Mouse (Mus musculus): Measurements from ENCODE around the gene Myrfl.

The Myrfl gene

DNA sequence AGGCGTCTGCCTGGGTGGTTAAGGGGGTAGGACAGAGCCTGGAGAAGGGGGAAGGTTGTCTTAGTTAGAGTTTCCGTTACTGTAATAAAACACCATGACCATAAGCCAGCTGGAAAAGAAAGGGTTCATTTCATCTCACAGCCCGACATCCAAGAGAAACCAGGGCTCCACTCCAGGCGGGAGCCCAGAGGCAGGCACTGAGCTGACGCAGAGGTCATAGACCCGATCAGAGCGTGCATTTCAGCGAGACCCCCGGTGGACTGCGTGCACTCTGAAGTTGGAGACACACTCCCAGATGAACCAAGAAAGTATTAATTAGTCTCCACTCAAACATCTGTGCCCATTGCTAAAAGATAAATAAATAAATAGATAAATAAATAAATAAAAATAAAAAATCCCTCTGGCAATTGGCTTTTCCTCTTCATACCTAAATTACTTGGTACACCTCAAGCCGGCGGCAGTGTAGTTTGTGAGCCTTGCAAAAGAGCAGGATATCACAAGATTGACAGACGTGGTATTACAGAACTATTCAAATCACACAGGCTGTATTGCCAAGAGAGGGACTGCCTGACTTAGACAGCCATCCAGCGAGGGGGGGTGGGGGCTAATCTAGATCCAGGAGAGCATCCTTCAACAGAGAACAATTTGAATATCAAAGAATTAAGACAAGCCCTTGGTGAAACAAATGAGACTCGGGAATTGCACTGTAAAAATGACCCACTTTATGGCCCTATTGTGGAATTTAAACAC, 81.2 kb downstream of the Myrfl start:
- DNase-seq (ENCODE audit: low spot score): no peak

DNA sequence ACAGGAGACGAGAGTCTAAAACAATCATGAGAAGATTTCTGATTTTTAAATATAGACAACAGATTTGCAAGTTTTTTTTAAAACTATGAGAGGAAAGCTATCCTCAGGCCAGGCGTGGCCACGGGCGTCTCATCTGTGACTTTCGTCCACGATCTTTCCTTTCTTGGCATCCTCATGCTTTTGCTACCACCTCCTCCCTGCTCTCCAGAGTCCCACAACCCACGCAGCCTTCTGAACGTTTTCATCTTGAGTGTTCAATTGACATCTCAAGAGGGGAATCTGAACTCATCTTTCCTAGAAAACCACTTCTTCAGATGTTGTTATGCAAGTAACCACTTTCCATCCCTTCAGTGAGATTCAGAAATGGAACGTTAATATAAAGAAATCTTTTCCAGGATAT, 83.6 kb downstream of the Myrfl start:
- DNase-seq (ENCODE audit: low spot score): no peak

DNA sequence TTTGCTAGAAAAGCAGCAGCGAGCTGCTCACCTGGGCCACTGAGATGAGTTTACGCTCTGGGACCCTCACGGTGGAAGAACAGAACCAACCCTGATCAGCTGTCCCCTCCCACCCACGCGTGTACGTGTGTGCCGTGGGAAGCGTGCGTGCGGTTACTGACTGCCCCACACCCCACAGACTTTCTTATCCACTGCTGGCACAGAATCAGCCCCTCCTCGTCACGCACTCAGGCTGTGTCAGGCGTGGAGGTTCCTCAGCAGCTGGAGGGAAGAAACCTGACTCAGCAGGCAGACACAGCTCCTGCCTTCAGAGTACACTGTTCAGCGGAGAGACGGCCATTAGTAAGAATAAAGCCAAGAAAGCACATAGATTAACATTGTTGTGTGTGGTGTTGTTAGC, 86.0 kb downstream of the Myrfl start:
- no peak for DNase-seq (ENCODE audit: low spot score)

DNA sequence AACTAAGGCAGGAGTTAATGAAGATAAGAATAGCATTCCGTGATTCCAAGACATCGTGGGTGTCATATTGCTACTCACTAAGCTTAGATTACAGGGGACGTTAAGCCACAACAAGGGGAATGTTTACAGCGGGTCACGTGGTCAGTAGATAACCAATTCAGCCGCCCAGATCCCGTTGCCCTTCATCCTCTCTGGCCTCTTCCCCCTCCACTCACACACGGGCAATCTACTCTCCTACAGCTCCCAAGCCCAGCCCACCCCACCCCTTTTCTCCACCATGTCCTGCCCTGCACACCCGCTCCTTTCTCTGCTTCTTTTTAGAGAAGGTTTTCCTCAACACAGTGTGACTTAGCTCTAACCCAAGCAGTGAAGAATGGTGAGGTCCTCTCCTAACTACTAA, 87.3 kb downstream of the Myrfl start:
- DNase-seq (ENCODE audit: low spot score): no peak

DNA sequence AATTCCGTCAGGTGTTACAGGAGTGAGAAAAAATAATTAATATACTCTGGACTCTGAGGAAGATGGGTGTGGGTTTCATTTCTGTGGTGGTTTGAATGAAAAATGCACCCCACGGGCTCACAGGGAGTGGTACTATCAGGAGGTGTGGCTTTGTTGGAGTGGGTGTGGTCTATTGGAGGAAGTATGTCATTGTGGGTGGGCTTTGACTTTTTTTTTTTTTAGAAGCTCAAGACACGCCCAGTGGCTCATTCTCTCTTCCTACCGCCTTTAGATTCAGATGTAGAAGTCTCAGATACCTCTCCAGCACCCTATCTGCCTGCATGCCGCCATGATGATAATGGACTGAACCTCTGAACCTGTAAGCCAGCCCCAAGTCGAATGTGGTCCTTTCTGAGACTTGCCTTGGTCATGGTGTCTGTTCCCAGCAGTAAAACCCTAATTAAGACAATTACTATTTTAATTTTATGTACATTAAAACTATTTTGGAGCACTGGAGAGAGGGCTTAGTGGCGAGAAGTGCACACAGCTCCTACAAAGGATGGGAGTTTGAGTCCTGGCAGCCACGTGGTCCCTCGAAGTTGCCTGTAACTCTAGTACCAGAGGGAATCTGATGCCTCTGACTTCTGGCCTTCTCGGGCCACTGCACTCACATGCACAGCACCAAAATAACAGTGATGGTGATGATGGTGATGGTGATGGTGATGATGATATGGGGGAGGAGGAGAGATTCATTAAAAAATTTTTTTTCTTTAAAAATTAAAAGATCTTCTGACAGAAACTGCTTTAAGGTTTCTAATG, 88.0 kb downstream of the Myrfl start:
- no peak for DNase-seq (ENCODE audit: low spot score)

DNA sequence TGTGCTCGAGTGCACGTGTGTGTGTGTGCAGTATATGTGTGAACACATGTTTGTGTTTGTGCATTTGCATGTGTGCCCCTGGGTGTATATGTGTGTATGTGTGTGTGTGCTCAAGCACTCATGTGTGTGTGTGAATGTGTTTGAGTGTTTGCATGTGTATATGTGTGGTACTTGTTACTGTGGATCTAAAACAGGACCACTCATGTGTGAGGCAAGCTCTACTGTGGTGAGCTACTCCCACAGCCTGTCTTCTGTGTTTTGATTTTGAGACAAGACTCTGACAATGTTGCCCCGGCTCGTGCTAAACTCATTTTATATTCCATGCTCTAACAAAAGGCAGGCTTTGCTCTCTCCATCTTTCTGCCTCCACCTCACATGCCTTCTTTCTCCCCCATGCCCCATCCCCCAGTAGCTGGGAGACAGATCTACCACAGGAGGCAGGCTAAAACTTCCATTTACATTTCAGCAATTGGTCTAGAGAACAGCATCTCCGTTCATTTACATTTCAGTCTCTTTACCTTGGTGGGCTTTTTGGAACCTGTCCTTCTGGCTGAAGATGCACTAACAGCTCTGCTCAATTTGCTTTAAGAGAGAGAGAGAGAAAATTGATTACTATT, 94.4 kb downstream of the Myrfl start:
- no peak for DNase-seq (ENCODE audit: low spot score)

DNA sequence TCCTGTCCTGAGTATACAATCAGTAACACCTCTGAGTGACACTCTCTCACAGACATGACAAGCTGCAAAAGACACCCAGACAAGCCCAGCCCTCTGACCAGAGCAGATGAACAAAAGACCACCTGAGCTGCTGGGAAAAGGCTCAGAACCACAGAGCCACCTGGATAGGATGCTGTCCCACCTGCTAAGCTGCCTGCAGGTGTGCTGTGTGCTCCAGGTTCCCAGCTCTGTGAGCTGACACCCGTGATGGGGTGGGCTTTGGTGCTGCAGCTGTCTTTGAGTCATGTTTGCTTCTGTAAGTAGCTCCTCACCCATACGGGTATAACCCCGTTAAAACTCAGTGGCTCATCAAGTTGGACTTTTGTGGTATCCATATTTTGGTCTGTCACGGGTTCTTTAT, 95.4 kb downstream of the Myrfl start:
- DNase-seq (ENCODE audit: low spot score): no peak

DNA sequence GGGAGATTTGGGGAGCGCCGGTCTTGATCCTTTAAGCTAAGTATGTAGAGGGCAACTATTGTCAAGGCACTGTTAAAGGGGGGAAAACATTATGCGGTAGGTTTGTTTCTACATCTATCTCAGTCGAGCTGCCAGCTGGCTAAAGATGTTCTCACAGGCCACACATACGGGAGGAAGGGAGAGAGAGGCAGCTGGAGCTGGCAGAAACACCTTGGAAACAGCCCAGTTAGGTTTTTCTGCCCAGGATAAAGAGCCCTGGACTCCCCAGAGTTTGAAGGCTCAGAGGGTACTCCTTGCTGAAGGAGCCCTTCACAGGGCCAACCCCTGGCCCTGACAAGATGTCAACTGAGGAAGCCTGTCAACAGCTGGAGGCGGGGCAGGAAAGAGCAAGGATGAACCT, 100.7 kb downstream of the Myrfl start:
- no peak for DNase-seq (ENCODE audit: low spot score)

DNA sequence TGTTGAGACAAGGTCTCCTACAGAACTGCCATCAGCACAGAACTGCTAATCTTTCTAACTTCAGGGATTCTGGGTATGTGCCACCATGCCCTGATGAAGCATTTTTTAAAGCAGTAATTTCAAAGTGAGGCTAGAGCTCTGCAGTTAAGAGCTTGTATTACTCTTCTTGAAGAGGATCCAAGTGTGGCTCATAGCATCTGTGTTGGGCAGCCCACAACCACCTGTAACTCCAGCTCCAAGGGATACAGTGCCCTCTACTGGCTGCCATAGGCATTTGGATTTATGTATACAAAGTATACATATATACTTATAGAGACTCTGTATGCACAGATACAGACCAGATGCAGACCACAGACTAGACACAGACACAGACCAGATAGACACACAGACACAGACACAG, 107.6 kb downstream of the Myrfl start:
- peak; percentile 4 for DNase-seq (ENCODE audit: low spot score)

DNA sequence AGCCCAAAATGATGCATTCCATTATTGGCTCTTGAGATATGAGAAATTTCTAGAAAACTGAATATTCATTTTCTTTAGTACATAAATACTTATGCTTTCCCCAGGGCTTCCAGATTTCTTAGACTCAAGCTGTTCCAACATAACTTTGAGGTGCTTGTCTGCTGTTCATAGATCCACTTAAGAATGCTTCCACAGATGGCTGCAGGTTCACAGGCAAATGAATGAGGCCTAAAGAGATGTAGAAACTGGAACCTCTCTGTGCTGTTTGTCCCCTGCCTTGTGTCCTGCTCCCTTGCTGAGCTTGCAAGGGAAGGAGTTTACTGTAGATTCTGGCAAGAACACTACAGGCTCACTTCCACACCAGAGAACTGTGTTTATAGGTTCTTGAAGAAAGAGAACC, 108.3 kb downstream of the Myrfl start:
- no peak for DNase-seq (ENCODE audit: low spot score)

DNA sequence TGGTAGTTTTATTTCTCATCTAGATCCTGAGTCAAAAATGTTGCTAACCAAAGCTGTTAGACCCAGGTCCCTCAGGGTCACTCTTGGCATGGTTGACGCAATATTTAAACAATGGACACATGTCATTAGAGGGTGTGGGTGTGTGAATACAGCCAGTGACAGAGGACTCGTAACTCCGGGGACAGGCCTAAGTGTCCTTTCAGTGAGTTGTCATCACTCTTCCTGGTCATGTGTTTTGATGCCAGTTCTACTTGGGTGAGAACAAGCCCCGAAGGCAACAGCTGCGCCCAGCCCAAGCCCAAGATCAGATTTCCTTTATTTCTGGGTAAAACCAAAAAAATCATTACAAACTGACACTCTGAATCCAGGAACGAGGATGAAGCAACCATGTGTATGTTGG, 112.6 kb downstream of the Myrfl start:
- no peak for DNase-seq (ENCODE audit: low spot score)

DNA sequence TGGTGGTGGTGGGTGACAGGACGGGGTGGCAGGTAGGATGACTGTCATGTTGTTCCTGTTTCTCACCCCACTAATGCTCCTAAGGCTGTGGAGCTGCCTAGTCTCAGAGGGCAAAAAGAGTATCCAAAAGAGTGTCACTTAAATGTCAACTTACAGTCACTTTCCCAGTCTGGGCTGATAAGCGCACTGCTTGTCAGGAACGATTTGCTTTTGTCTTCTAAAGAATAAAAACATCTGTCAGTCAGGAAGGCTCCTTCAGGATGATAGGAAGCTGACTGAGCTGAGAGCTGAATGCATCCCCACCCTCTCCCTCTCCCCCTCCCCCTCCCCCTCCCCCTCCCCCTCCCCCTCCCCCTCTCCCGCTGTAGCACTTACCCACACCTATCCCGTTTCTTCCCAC, 113.7 kb downstream of the Myrfl start:
- no peak for DNase-seq (ENCODE audit: low spot score)

DNA sequence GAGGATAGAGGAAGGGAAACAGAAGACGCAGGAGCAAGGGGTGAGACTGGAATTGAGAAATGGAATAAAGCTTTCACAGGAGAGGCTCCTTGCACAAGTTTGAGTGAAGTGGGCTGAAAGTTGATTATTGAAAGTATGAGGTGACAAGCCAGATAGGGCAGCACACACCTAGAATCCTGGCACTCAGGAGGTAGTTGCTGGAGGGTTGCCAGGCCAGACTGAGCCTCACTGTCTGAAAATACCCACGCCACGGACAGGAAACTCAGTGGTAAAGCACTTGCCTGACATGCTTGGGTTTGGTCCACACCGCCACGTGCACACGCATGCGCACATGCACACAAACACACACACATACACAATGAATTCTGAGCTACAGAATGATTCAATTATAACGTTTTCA, 118.8 kb downstream of the Myrfl start:
- no peak for DNase-seq (ENCODE audit: low spot score)

DNA sequence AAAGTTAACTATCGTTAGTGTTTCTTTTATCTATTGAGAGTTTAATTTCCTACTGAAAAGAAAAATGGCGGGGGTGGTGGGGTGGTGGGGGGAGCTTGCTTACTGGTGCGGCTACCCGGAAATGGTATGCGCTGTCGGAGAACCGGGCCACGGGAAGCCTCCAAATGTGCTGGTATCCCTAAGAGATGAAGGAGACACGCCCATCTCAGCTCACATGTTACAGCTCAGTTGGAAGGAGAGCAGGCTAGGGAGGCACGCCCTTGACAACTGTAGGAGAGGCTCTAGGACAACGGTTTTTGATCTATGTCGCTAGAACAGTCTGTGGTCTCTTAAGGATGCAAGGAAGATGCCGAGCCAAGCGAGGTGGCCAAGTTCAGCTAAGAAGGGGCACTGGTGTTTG, 119.9 kb downstream of the Myrfl start:
- DNase-seq (ENCODE audit: low spot score): no peak

DNA sequence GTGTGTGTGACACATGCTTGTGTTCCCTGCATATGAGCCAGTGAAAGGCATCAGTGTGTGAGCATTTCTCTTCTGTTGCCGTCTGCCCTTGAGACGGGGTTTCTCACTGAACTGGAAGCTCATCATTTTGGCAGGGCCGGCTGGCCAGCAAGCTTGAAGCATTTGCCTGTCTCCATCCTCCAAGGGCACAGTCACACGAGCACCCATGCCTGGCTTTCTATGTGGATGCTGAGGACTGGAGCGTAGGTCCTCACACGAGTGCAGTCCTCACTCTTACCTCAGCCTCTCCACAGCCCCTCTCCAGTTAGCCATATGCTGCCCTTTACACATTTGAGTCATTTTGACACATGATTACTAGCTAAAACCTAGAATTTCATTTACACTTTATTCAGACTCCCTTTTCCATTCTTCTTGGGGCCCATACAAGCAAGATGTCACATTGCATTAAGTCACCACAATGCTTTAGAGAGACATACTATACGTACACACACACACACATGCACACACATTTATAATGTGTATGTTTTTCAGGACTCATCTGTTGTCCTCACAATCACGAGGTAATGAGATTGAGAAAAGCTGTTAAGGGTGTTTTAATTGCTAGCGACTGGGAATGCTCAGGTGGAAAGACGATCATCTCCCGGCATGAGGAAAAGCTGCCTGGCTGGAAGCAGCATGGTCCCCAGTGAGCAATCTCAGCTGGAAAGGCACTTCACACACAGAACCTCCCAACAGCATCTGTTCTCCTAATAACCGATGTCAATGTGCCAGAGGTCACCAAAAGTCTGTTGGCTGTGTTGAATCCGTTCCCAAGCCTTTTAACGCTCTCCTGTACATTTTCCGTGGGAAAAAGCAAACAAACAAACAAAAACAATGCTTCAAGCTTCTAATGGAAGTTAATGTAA, 122.6 kb downstream of the Myrfl start:
- DNase-seq (ENCODE audit: low spot score): no peak

DNA sequence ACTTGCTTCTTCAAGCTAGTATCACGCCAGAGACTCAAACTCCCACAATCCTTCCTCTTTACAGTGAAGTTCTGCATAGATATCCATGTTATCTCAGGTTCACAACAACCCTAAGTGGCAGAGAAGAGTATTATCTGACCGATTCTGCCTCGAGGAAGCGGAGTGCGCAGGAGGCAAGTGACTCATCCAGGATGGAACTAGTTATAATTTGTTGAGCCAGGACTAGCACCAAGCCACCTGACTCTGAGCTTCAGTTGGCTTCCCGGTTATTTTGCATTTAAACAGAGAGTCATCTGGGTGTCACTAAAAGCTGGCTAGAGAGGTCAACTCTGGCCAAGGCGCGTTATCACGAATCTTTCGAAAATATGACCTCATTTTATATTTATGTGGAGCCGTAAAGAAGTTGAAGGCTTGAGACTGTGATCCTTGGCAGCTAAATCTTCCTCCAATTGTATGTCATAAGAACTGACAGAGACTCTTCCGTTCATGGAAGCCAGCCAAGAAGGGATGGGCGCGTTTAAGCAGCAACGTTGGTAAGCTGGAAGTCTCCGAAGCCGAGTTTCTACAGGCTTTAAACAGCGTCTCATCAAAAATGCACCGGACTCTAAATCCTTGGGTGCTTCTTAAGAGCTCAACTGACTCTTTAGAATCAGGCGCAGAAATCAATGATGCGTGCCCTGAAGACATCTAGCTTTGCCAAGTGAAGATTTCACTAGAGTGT, 125.3 kb downstream of the Myrfl start:
- no peak for DNase-seq (ENCODE audit: low spot score)

DNA sequence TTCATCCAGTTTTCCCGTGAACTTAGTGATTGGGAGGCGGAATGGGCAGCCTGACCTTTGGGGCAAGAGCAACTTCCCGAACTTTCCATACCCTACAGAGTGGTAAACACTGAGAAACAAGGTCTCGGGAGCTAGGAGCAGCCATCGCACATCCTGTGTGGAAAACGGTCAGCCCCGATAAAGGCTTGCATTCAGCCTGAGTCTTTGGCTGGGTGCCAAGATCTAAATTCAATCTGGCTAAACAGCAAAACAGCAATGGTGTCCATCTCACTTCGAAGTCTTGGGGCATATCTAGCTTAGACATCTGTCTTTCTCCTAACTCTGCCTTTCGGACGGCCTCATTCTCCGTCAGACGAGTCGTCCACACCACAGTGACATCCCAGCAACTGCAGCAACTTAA, 128.1 kb downstream of the Myrfl start:
- DNase-seq (ENCODE audit: low spot score): no peak

DNA sequence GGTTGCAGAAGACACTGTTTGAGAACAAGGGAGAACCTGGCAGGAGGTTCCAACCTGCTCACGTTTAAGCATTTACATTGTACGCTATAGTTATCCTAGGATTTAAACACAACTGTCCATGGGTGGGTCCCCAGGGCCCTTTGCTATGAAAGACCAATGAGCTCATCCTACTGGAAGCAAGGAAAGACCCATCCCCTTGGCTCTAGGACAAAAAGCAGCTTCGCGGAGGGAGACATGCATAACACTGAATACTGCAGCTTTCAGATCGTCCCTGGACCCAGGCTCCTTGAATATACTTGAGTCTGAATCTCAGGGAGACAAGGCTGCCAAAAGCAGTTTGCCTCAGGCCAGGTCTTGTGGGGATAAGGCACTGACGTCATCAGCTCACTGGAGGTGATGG, 130.2 kb downstream of the Myrfl start:
- DNase-seq (ENCODE audit: low spot score): no peak

DNA sequence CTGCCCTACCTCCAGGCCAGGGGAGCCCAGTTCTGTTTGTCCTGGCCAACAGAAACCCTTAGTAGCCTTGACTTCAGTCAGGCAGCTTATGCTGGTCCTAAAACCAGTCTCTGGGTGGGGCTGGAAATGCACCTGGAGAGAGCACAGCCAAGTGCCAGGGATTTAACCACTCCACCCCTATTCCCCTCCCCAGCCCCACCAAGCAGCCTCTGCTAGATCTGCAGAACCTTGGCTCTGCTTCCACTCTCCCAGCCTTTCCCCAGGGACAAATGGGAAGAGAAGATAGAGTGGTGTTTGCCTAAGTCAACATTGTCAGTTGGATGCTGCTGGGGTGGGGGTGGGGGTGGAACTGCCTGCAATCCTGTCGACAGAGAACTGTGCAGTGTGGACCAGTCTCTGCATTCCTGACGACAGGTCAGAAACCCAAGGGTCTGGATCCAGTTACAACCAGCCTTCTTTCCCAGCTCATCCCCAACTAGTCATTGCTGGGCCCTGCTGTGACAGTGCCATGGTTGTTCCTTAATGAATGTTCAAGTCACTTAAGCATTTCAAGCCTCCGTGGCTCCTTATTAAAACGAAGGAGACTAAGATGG, 135.1 kb downstream of the Myrfl start:
- DNase-seq (ENCODE audit: low spot score): no peak

DNA sequence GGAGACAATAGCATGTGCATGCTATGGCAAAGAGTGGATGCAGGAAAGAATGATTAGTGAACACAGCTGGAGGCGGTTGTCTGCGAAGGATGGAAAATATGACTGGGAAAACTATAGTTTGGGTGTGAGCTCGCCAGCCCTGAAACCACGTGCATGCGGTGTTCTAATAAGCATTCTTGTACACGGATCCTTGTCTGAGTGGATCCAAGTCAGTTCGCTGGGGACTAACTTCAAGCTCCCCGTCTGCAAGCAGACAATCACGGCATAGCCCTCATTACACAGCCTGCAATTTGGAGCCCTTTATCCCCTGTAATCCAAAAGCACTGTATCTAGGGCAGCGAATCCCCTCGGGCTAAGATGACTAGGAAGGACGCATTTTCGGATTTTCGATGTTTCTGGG, 136.2 kb downstream of the Myrfl start:
- no peak for DNase-seq (ENCODE audit: low spot score)

DNA sequence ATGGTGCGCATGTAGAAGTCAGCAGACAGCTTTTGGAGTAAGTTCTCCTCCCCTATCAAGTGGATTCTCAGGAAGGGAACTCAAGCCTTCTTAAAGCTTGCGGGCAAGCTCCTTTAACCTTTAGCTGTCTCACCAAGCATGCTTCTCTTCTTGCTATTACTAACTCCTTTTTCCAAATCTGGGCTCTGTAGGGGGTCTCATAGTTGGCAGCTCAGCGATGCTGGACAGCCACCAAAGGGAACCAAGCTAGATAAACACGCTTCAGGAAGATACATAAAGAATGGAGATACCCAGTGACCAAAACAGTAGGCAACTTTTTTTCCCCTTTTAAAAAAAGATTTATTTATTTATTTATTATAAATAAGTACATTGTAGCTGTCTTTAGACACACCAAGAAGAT, 136.9 kb downstream of the Myrfl start:
- no peak for DNase-seq (ENCODE audit: low spot score)

All from T-cell, adult 2 months (primary cell).